Mouse (Mus musculus) heart, embryonic 15.5 days (tissue): ENCODE measurements around the gene Trak1. TPM values are rescaled to one million over a fixed set of nuclear protein-coding genes. Genes with fewer than 3 reads are reported as not detected.
A peak's percentile ranks its signal among the peaks of the same experiment; 100 is the strongest.

Source experiments
- ATAC-seq: fragments of 200-750 bp; cut with Nextera tagmentation; replicated peaks from 2 replicates; pipeline ENCODE4 v1.8.0; 2017; ENCODE audit warnings: low read depth, moderate TSS enrichment; ENCODE audit not compliant: insufficient number of reproducible peaks, insufficient read depth, low FRiP score
- H3K27ac ChIP-seq: fragments of 300-500 bp; sonication (generic); 2 replicates; pipeline ENCODE4 v1.5.1; 2015; ENCODE audit warnings: mild to moderate bottlenecking, inconsistent platforms
- H3K27me3 ChIP-seq: fragments of 300-500 bp; sonication (generic); 2 replicates; pipeline ENCODE4 v1.6.1; 2015; ENCODE audit warnings: inconsistent platforms
- H3K36me3 ChIP-seq: fragments of 300-500 bp; sonication (generic); 2 replicates; pipeline ENCODE4 v1.6.1; 2015; ENCODE audit warnings: mild to moderate bottlenecking, inconsistent platforms
- H3K4me1 ChIP-seq: fragments of 300-500 bp; sonication (generic); replicated peaks from 2 replicates; pipeline ENCODE4 v1.6.1; 2015; ENCODE audit warnings: inconsistent platforms
- H3K4me2 ChIP-seq: fragments of 300-500 bp; sonication (generic); 2 replicates; pipeline ENCODE4 v1.6.1; 2015; ENCODE audit warnings: inconsistent platforms, mild to moderate bottlenecking, moderate library complexity
- H3K4me3 ChIP-seq: fragments of 300-500 bp; sonication (generic); 2 replicates; pipeline ENCODE4 v1.5.1; 2015; ENCODE audit warnings: mild to moderate bottlenecking, inconsistent platforms
- H3K9ac ChIP-seq: fragments of 300-500 bp; sonication (generic); 2 replicates; pipeline ENCODE4 v1.6.1; 2015; ENCODE audit warnings: mild to moderate bottlenecking, inconsistent platforms
- H3K9me3 ChIP-seq: fragments of 300-500 bp; sonication (generic); replicated peaks from 2 replicates; pipeline ENCODE4 v1.6.1; 2016; ENCODE audit warnings: inconsistent platforms
- WGBS: fragments of 180-500 bp; shearing (Covaris S2); methylation state at CpG from one replicate; pipeline ENCODE4 v1.1.7; 2015; ENCODE audit warnings: mixed read lengths; 5-methylcytosine and 5-hydroxymethylcytosine counted together
- polyA plus RNA-seq: library from polyadenylated mRNA; unstranded; fragments of >200 nt; fragmentation: Nextera tagmentation; extraction: Ambion mirVana; gene quantifications from 2 replicates; pipeline ENCODE4 v1.2.1, GENCODE M21; 2015

Trak1 gene
- polyA plus RNA-seq, 1 experiment from 2014 or later, result 37.0 TPM

DNA sequence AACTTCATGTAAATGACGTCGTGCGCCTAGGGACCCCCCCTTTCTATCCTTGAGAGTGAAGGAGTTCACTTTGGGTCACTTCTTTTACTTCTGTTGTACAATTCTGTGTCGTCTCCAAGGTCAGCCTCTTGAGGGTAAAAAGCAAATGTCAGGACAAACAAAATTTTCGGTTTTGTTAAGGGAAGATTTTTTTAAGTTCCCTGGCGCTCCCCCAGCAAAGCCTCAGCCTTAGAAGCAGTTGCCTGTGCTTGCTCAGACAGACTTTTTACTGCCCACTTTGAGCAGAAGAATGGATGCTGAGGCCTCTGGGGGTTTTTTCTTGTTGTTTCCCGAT is 730 bp downstream of the Trak1 start:
- 1% methylated on average over 7 of the region's 7 CpGs for WGBS
- ATAC-seq, result no peak
- Histone ChIP-seq H3K9ac (peak overlapping the region; percentile 96), H3K27ac (peak overlapping the region; percentile 82), H3K4me1 (peaks cover 45% of the 10 kb centered on the region), H3K36me3 (no peaks in the 10 kb centered on the region), H3K27me3 (0 out of 2 replicates have a peak, but pooled peaks cover 11% of the 10 kb centered on the region), H3K4me2 (peak overlapping the region; percentile 98), H3K4me3 (peak overlapping the region; percentile 75), H3K9me3 (no peaks in the 10 kb centered on the region)

GRCm38 (mm10) chr9:121298411-121299091 is 1.2 kb downstream of the Trak1 start:
- ATAC-seq, result no peak
- Histone ChIP-seq H3K36me3 (no peaks in the 10 kb centered on the region), H3K4me2 (peak overlapping the region; percentile 98), H3K9me3 (no peaks in the 10 kb centered on the region), H3K27me3 (0 out of 2 replicates have a peak, but pooled peaks cover 10% of the 10 kb centered on the region), H3K27ac (peak overlapping the region; percentile 82), H3K4me3 (peak overlapping the region; percentile 75), H3K9ac (peak overlapping the region; percentile 96), H3K4me1 (peaks cover 50% of the 10 kb centered on the region)
- WGBS, result 19% methylated on average over 15 of the region's 15 CpGs

DNA sequence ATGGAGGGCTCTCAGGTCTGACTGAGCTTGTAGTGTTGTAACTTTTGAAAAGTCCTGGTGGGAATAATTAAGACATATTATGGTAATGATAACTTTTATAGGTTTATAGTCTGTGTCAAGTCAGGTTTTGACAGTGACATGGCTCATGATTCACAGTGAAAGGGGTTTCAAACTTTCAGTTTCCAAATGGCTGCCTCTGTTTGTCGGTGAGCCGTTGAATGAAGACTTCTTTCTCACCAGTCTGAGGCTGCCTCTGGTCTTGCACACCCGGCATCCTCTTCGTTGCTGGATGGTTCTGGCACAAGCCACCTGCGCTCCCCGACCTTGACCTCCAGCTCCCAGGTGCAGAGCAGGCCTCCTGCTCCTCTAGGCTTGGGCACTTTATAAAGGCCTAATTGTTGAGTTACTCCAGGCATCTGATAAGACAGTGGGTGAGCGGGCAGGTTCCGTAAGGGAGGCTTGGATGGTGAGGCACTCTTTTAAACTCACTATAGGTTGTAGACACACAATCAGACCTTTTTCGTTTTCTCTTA is 2.0 kb downstream of the Trak1 start:
- no peak for ATAC-seq
- Histone ChIP-seq H3K4me1 (peaks cover 57% of the 10 kb centered on the region), H3K36me3 (no peaks in the 10 kb centered on the region), H3K9me3 (no peaks in the 10 kb centered on the region), H3K4me3 (peak overlapping the region; percentile 75), H3K27ac (peak overlapping the region; percentile 82), H3K27me3 (0 out of 2 replicates have a peak, but pooled peaks cover 10% of the 10 kb centered on the region), H3K9ac (peak overlapping the region; percentile 96), H3K4me2 (peak overlapping the region; percentile 98)
- WGBS, result 64% methylated on average over 9 of the region's 9 CpGs

GRCm38 (mm10) chr9:121299976-121300570 is 2.8 kb downstream of the Trak1 start:
- H3K4me2 ChIP-seq, result peak overlapping the region; percentile 98
- WGBS, result 69% methylated on average over 19 of the region's 19 CpGs
- H3K9me3 ChIP-seq, result no peaks in the 10 kb centered on the region
- peaks cover 60% of the 10 kb centered on the region for H3K4me1 ChIP-seq
- ATAC-seq, result no peak
- H3K9ac ChIP-seq, result peak overlapping the region; percentile 20; the same call in 1 of the 2 replicates
- H3K27me3 ChIP-seq, result 0 out of 2 replicates have a peak, but pooled peaks cover 10% of the 10 kb centered on the region
- H3K4me3 ChIP-seq, result 0 out of 2 replicates have a peak overlapping the region, but pooled peaks have one; percentile 4
- H3K27ac ChIP-seq, result 0 out of 2 replicates have a peak overlapping the region, but pooled peaks have one; percentile 1
- H3K36me3 ChIP-seq, result no peaks in the 10 kb centered on the region

- peak overlapping the region; percentile 22; the same call in 1 of the 2 replicates for H3K9ac ChIP-seq
- H3K4me1 ChIP-seq, result peaks cover 63% of the 10 kb centered on the region
- H3K4me3 ChIP-seq, result no peak overlapping the region
- no peaks in the 10 kb centered on the region for H3K36me3 ChIP-seq
- H3K27me3 ChIP-seq, result 0 out of 2 replicates have a peak, but pooled peaks cover 5% of the 10 kb centered on the region
- peak overlapping the region; percentile 25; the same call in 1 of the 2 replicates for H3K27ac ChIP-seq
- no peaks in the 10 kb centered on the region for H3K9me3 ChIP-seq
- no peak for ATAC-seq
- 76% methylated on average over 22 of the region's 22 CpGs for WGBS
- peak overlapping the region; percentile 36 for H3K4me2 ChIP-seq
These were observed 4.0 kb downstream of the Trak1 start for GRCm38 (mm10) chr9:121301041-121301920.

GRCm38 (mm10) chr9:121302543-121302942 is 5.2 kb downstream of the Trak1 start:
- ATAC-seq, result no peak
- H3K4me1 ChIP-seq, result peaks cover 63% of the 10 kb centered on the region
- WGBS, result 87% methylated on average over 7 of the region's 8 CpGs
- no peak overlapping the region for H3K4me3 ChIP-seq
- no peaks in the 10 kb centered on the region for H3K9me3 ChIP-seq
- no peak overlapping the region for H3K9ac ChIP-seq
- no peak overlapping the region for H3K4me2 ChIP-seq
- 0 out of 2 replicates have a peak overlapping the region, but pooled peaks have one; percentile 25 for H3K27ac ChIP-seq
- no peaks in the 10 kb centered on the region for H3K27me3 ChIP-seq
- H3K36me3 ChIP-seq, result peaks cover 5% of the 10 kb centered on the region

GRCm38 (mm10) chr9:121303086-121303485 is 5.8 kb downstream of the Trak1 start:
- Histone ChIP-seq H3K4me1 (peaks cover 63% of the 10 kb centered on the region), H3K9ac (no peak overlapping the region), H3K4me2 (no peak overlapping the region), H3K27me3 (no peaks in the 10 kb centered on the region), H3K27ac (peak overlapping the region; percentile 25; the same call in 1 of the 2 replicates), H3K36me3 (peaks cover 5% of the 10 kb centered on the region), H3K9me3 (no peaks in the 10 kb centered on the region), H3K4me3 (no peak overlapping the region)
- 46% methylated on average over 6 of the region's 6 CpGs for WGBS
- ATAC-seq, result no peak

DNA sequence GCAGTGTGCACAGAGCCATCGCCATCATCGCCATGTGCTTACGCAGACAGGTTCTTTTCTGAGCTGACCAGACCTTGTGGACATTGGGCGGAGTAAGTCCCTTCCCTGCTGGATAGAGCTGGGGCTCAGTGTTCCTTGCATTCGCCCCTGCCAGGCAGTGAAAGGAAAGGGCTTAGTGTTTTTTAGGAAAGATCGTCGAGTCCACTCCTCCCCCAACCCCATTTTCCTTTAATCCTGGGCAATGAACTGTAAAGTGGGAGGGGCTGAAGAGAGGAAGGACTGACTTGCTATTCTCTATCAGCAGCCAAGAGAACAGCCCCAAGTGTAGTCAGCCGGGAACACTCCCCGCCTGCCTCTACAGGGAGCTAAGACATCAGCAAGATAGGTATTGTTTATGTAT is 6.4 kb downstream of the Trak1 start:
- WGBS, result 66% methylated on average over 9 of the region's 9 CpGs
- H3K27ac ChIP-seq, result 0 out of 2 replicates have a peak overlapping the region, but pooled peaks have one; percentile 25
- ATAC-seq, result no peak
- H3K4me2 ChIP-seq, result no peak overlapping the region
- peaks cover 60% of the 10 kb centered on the region for H3K4me1 ChIP-seq
- no peaks in the 10 kb centered on the region for H3K27me3 ChIP-seq
- H3K36me3 ChIP-seq, result peaks cover 5% of the 10 kb centered on the region
- H3K9ac ChIP-seq, result no peak overlapping the region
- no peaks in the 10 kb centered on the region for H3K9me3 ChIP-seq
- no peak overlapping the region for H3K4me3 ChIP-seq

DNA sequence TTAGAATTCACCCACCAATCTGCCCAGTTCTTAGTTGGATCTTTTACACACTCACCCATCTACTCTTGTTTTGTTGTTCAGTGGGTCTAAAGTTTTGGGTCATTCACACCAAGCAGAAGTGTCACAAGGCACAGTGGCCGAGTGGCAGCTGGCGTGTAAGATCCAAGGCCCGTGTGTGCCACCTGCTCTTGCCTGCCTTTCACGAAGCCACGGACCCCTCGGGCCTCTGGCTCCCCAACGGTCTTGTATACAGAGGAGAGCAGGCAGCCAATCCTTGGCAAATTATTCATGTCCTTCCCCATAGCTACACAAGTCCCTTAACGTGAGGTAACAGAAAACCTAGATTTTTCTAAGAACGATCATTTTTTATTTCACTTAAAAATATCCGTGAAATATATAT is 7.2 kb downstream of the Trak1 start:
- no peak for ATAC-seq
- Histone ChIP-seq H3K27ac (no peak overlapping the region), H3K9me3 (no peaks in the 10 kb centered on the region), H3K4me2 (no peak overlapping the region), H3K27me3 (no peaks in the 10 kb centered on the region), H3K4me1 (peaks cover 57% of the 10 kb centered on the region), H3K4me3 (no peak overlapping the region), H3K36me3 (peaks cover 5% of the 10 kb centered on the region), H3K9ac (no peak overlapping the region)
- 87% methylated on average over 10 of the region's 10 CpGs for WGBS

DNA sequence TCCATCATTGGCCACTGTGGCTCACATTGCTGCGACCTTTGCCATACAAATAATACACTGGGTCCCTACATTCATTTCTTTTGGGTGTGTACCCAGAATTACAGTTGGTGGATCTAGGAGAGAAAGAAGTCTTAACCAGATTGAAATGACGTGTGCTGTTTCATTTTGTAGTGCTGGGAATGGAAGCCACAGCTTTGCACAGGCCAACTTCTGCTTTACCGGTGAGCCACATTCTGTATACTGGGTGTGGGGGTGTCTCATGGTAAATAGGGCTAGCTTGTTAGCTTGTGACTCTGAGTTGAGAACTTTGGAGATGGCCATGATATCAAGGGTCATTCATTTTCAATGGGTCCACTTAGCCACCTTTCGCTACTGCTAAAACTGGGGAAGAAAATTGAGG is 8.2 kb downstream of the Trak1 start:
- no peaks in the 10 kb centered on the region for H3K27me3 ChIP-seq
- H3K9ac ChIP-seq, result no peak overlapping the region
- no peak for ATAC-seq
- WGBS, result 89% methylated on average over 4 of the region's 4 CpGs
- H3K4me1 ChIP-seq, result peaks cover 54% of the 10 kb centered on the region
- H3K4me3 ChIP-seq, result no peak overlapping the region
- H3K4me2 ChIP-seq, result no peak overlapping the region
- H3K36me3 ChIP-seq, result peaks cover 5% of the 10 kb centered on the region
- H3K27ac ChIP-seq, result no peak overlapping the region
- H3K9me3 ChIP-seq, result no peaks in the 10 kb centered on the region

DNA sequence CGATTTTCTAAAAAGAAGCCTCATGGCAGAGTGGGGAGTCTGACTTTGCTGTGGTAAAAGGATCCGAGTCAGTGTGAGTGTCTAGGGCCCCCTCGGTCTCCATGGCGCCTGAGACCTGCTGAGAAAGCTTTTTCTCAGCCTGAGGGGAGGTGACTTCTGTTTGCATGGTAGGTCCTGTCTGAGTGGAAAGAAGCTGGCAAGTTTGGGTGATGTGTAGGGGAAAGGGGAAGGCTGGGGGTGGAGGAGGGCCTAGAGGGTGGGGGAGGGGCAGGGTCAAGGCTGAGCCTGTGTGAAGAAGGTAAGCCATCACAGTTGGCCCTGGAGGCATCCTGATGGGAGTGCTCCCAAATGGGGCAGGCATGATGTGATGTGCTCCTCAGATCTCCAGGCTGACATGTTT is 12.0 kb downstream of the Trak1 start:
- Histone ChIP-seq H3K27ac (peak overlapping the region; percentile 79; the same call in 1 of the 2 replicates), H3K27me3 (no peaks in the 10 kb centered on the region), H3K4me1 (peaks cover 59% of the 10 kb centered on the region), H3K4me3 (no peak overlapping the region), H3K36me3 (peaks cover 5% of the 10 kb centered on the region), H3K4me2 (no peak overlapping the region), H3K9ac (no peak overlapping the region), H3K9me3 (no peaks in the 10 kb centered on the region)
- no peak for ATAC-seq
- 46% methylated on average over 4 of the region's 4 CpGs for WGBS
